Mouse (Mus musculus) myocyte (in vitro differentiated cells): ENCODE data around the gene Ppt1.

ENCODE experiments used
- E2F4 ChIP-seq: IDR thresholded peaks from one replicate; pipeline ENCODE4 v1.6.1; 2011; ENCODE audit warnings: mild to moderate bottlenecking, control low read depth, moderate library complexity; ENCODE audit not compliant: insufficient read depth
- MAX ChIP-seq: IDR thresholded peaks from one replicate; pipeline ENCODE4 v1.6.1; 2011; ENCODE audit warnings: low read depth, mild to moderate bottlenecking, control low read depth
- MYOD1 ChIP-seq, 3 experiments: IDR thresholded peaks; one replicate each; pipeline ENCODE4 v1.6.1; 2011; ENCODE audit warnings: control low read depth in 2 of 3, low read depth in 2 of 3, mild to moderate bottlenecking in 2 of 3, moderate library complexity in 1 of 3; ENCODE audit not compliant: insufficient read length in 2 of 3, control insufficient read depth in 1 of 3
- MYOG ChIP-seq, 3 experiments: IDR thresholded peaks; one replicate each; pipeline ENCODE4 v1.6.1; 2011; ENCODE audit warnings: control low read depth in 2 of 3, low read depth in 2 of 3, mild to moderate bottlenecking in 2 of 3; ENCODE audit not compliant: insufficient read length in 2 of 3, control insufficient read depth in 1 of 3, insufficient read depth in 1 of 3
- POLR2A ChIP-seq: IDR thresholded peaks from one replicate; pipeline ENCODE4 v1.6.1; 2011; ENCODE audit warnings: low read depth, mild to moderate bottlenecking, control low read depth, moderate library complexity; ENCODE audit not compliant: insufficient read length
- POLR2AphosphoS2 ChIP-seq: IDR thresholded peaks from one replicate; pipeline ENCODE4 v1.6.1; 2011; ENCODE audit warnings: low read depth, control low read depth; ENCODE audit not compliant: insufficient read length
- REST ChIP-seq: IDR thresholded peaks from one replicate; pipeline ENCODE4 v1.6.1; 2011; ENCODE audit warnings: mild to moderate bottlenecking, control low read depth, moderate library complexity; ENCODE audit not compliant: insufficient read depth, insufficient read length
- TCF12 ChIP-seq: IDR thresholded peaks from one replicate; pipeline ENCODE4 v1.6.1; 2011; ENCODE audit warnings: mild to moderate bottlenecking, control low read depth; ENCODE audit not compliant: poor library complexity, insufficient read depth, severe bottlenecking
- TCF3 ChIP-seq: IDR thresholded peaks from one replicate; pipeline ENCODE4 v1.6.1; 2011; ENCODE audit warnings: low read depth, control low read depth; ENCODE audit not compliant: insufficient read length
- USF1 ChIP-seq: IDR thresholded peaks from one replicate; pipeline ENCODE4 v1.6.1; 2011; ENCODE audit warnings: low read depth, mild to moderate bottlenecking, control low read depth, moderate library complexity

DNA sequence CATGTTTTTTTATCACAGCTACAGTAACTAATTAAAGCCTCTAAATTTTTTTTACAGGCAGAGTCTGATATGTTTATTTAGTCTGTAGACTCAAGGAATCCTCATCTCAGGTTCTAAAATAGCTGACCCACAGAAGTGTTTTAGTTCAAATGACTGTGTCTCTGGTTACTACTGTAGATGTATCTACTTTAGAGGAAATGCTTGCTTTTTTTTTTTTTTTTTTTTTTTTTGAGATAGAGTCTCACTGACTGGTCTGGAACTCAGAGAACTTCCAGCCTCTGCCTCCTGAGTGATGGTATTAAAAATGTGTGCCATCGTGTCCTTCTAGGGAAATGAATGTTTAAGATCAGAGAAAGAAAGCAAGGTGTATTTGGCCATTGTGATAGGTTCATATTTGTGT is 19.8 kb upstream of the Ppt1 start:
- no peak for TF ChIP-seq POLR2AphosphoS2
- no peak for TF ChIP-seq REST
- TF ChIP-seq POLR2A: no peak
- no peak for TF ChIP-seq TCF3
- TF ChIP-seq MAX: no peak
- TF ChIP-seq MYOD1 (IDR thresholded peaks at IDR 0.05; ENCODE audit: control insufficient read depth in 1 of 3, insufficient read length in 2 of 3, low read depth in 2 of 3): no peak
- TF ChIP-seq MYOG (IDR thresholded peaks at IDR 0.05; ENCODE audit: control insufficient read depth in 1 of 3, insufficient read depth in 1 of 3, insufficient read length in 2 of 3, low read depth in 2 of 3): no peak
- TF ChIP-seq TCF12: no peak
- no peak for TF ChIP-seq USF1
- no peak for TF ChIP-seq E2F4
